Comparison of ENCODE assay signal across 16 mouse cellular contexts in the genomic region with DNA sequence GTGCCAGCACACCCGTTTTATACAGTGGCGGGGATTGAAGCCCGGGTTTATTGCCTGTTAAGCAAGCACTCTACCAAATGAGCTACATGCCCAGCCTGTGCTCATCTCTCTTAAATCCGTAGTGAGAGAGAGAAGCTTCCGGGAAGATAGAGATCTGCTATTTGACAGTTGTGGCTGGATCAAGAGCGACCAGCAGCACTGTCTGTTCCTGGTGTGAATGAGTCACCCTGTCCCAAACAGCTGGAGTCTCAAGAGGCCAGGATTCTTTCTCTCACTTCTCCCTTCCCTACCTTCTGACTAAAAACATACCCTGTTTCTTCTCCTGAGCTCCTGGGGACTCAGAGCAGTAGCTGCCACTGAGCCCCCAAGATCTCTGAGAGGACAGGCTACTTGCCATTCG.
"Had no signal": no experiment of that assay in that cellular context is flagged by ENCODE, and none has a peak within 500 bp of the region (broad histone marks: within the 10 kb centered on the region; RNA-seq: fewer than 3 reads in every experiment).

No protein-coding gene starts in this region.

- H3K27me3 ChIP-seq: kidney, embryonic 15.5 days; liver, embryonic 13.5 days; midbrain, embryonic 12.5 days; midbrain, embryonic 15.5 days; neural tube, embryonic 13.5 days; stomach, embryonic 15.5 days had no signal

- DNase-seq: kidney, adult 2 months; kidney, postnatal 10 days; kidney, postnatal 36 days; liver, embryonic 13.5 days; lung, embryonic 14.5 days; retina, postnatal 1 day; right cerebral cortex, postnatal 25 days; spleen, adult 18-20 months; thymus, postnatal 36 days had no signal

- H3K36me3 ChIP-seq: liver, embryonic 13.5 days; midbrain, embryonic 12.5 days; midbrain, embryonic 15.5 days; neural tube, embryonic 13.5 days; stomach, embryonic 15.5 days had no signal

- H3K4me1 ChIP-seq: midbrain, embryonic 12.5 days; midbrain, embryonic 15.5 days; neural tube, embryonic 13.5 days; stomach, embryonic 15.5 days had no signal

- H3K9me3 ChIP-seq: kidney, embryonic 15.5 days; liver, embryonic 13.5 days; midbrain, embryonic 12.5 days; midbrain, embryonic 15.5 days; neural tube, embryonic 13.5 days; stomach, embryonic 15.5 days had no signal

- H3K9ac ChIP-seq: kidney, embryonic 15.5 days; liver, embryonic 13.5 days; lung, embryonic 14.5 days; midbrain, embryonic 12.5 days; midbrain, embryonic 15.5 days; neural tube, embryonic 13.5 days; stomach, embryonic 15.5 days had no signal

- H3K4me2 ChIP-seq: kidney, embryonic 15.5 days; lung, embryonic 14.5 days; midbrain, embryonic 12.5 days; midbrain, embryonic 15.5 days; neural tube, embryonic 13.5 days; stomach, embryonic 15.5 days had no signal

- H3K4me3 ChIP-seq: kidney, embryonic 15.5 days; liver, embryonic 13.5 days; midbrain, embryonic 12.5 days; midbrain, embryonic 15.5 days; neural tube, embryonic 13.5 days; stomach, embryonic 15.5 days had no signal

- ATAC-seq: lung, postnatal 0 days; midbrain, embryonic 15.5 days had no signal

- H3K27ac ChIP-seq: kidney, embryonic 15.5 days; liver, embryonic 13.5 days; macrophage; midbrain, embryonic 12.5 days; midbrain, embryonic 15.5 days; neural tube, embryonic 13.5 days; stomach, embryonic 15.5 days had no signal
